Comparison of ENCODE assay signal across 8 mouse cellular contexts in the genomic region with DNA sequence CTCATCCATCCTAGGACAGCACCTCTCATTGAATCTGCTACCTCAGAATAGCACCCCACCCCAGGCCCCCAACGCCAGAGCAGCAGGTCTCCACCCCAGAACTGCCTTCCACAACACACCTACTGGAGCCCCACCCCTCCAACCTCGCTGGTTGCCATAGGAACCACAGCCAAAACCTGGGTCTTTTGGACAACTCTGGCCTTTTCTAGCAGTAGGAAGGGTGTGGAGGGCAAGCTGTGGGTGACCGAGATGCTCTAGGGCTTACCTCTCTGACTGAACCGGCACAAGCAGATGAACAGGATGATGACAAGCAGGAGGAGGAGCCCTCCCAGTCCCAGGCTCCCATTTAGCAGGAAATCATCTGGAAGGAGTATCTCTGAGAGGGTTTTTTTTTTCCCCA. TPM values are rescaled to one million over a fixed set of nuclear protein-coding genes. Genes with fewer than 3 reads are reported as not detected.
DNase-seq lines count a peak whose midpoint lies in the region; ATAC-seq and TF ChIP-seq lines count a peak whose summit lies in the region.

No protein-coding gene starts in this region.

- no peak overlapping the region for H3K9ac ChIP-seq in intestine, postnatal 0 days (ENCODE audit: low read depth, low read length)
- H3K9ac ChIP-seq in stomach, embryonic 15.5 days: no peak overlapping the region

- H3K27me3 ChIP-seq in intestine, postnatal 0 days (replicated peaks; ENCODE audit: control insufficient read depth, insufficient read depth, low read length): no peaks in the 10 kb centered on the region
- no peaks in the 10 kb centered on the region for H3K27me3 ChIP-seq in stomach, embryonic 15.5 days (replicated peaks)

- ATAC-seq in intestine, postnatal 0 days: peak; percentile 20; the same call in 1 of the 2 replicates
- ATAC-seq in stomach, embryonic 15.5 days (ENCODE audit: insufficient read depth, low FRiP score, low read depth): peak; percentile 20; the same call in 1 of the 2 replicates

- H3K4me2 ChIP-seq in intestine, postnatal 0 days (replicated peaks; ENCODE audit: low read depth): peak overlapping the region; percentile 63
- H3K4me2 ChIP-seq in stomach, embryonic 15.5 days: peak overlapping the region; percentile 58

- intact Hi-C loops in left cerebral cortex, adult 2 months (cut with DNase I): no loop called here

- no peak for DNase-seq in left cerebral cortex, adult 2 months (ENCODE audit: extremely low spot score in 1 of 2, low spot score in 2 of 2)
- no peak for DNase-seq in left cerebral cortex, adult 18-20 months (ENCODE audit: low spot score in 2 of 2)
- DNase-seq in mesoderm, embryonic 11.5 days (ENCODE audit: low read depth, low spot score): peak; percentile 50
- DNase-seq in layer of hippocampus, postnatal 36 days: no peak
- no peak for DNase-seq in ovary, postnatal 14 days (ENCODE audit: low spot score)

- peak; percentile 27; the same call in 1 of the 2 replicates for TF ChIP-seq POLR2A in embryonic fibroblast, embryonic 13.5 days (IDR thresholded peaks at IDR 0.05; ENCODE audit: low read depth, low read length)

- WGBS in intestine, postnatal 0 days: 3% methylated on average over 4 of the region's 4 CpGs
- 0% methylated on average over 4 of the region's 4 CpGs for WGBS in stomach, embryonic 15.5 days

- no peak for TF ChIP-seq CTCF in left cerebral cortex, adult 2 months (IDR thresholded peaks at IDR 0.05)
- no peak for TF ChIP-seq CTCF in embryonic fibroblast, embryonic 13.5 days (IDR thresholded peaks at IDR 0.05; ENCODE audit: borderline replicate concordance, insufficient read depth, low read length)
- no peak for TF ChIP-seq CTCF in intestine, postnatal 0 days (IDR thresholded peaks at IDR 0.05; ENCODE audit: low read depth)

- peak overlapping the region; percentile 3; the same call in 1 of the 2 replicates for H3K4me3 ChIP-seq in left cerebral cortex, adult 2 months
- H3K4me3 ChIP-seq in embryonic fibroblast, embryonic 13.5 days (ENCODE audit: insufficient read depth, low read length): no peak overlapping the region
- H3K4me3 ChIP-seq in intestine, postnatal 0 days (ENCODE audit: low read depth, low read length): peak overlapping the region; percentile 49
- peak overlapping the region; percentile 48 for H3K4me3 ChIP-seq in stomach, embryonic 15.5 days (replicated peaks)

- H3K4me1 ChIP-seq in embryonic fibroblast, embryonic 13.5 days (ENCODE audit: control insufficient read depth, insufficient read depth, low read length): no peaks in the 10 kb centered on the region
- H3K4me1 ChIP-seq in intestine, postnatal 0 days (replicated peaks; ENCODE audit: control insufficient read depth, insufficient read depth, low read length): no peaks in the 10 kb centered on the region
- H3K4me1 ChIP-seq in stomach, embryonic 15.5 days: peaks cover 9% of the 10 kb centered on the region

- H3K9me3 ChIP-seq in intestine, postnatal 0 days (ENCODE audit: control insufficient read depth): no peaks in the 10 kb centered on the region
- H3K9me3 ChIP-seq in stomach, embryonic 15.5 days: no peaks in the 10 kb centered on the region

- H3K27ac ChIP-seq in left cerebral cortex, adult 2 months: no peak overlapping the region; the same call in 1 of the 2 replicates
- no peak overlapping the region for H3K27ac ChIP-seq in embryonic fibroblast, embryonic 13.5 days (ENCODE audit: insufficient read depth, low read length)
- H3K27ac ChIP-seq in intestine, postnatal 0 days (ENCODE audit: low read depth, low read length): 0 out of 2 replicates have a peak overlapping the region, but pooled peaks have one; percentile 41
- H3K27ac ChIP-seq in stomach, embryonic 15.5 days: peak overlapping the region; percentile 73

- H3K36me3 ChIP-seq in intestine, postnatal 0 days (ENCODE audit: control insufficient read depth, insufficient read depth): no peaks in the 10 kb centered on the region
- no peaks in the 10 kb centered on the region for H3K36me3 ChIP-seq in stomach, embryonic 15.5 days

RNA-seq across cellular contexts. Expression of gene Lst1, which starts 1.6 kb away (rescaled TPM):
- total RNA-seq in left cerebral cortex, adult 2 months (2021): 1 to 10 TPM; 6.4 to 7.4 TPM
- total RNA-seq in left cerebral cortex, adult 18-20 months (2021): 1 to 10 TPM; 6.0 to 6.9 TPM
- 2.5 and 3.5 TPM in 2 replicates for polyA plus RNA-seq in embryonic fibroblast, embryonic 13.5 days (2011; ENCODE audit: insufficient read length, low read depth, missing spikeins)
- 11.3 and 12.9 TPM in 2 replicates for polyA plus RNA-seq in intestine, postnatal 0 days (2015; fragmentation: Nextera tagmentation; extraction: Ambion mirVana)
- polyA plus RNA-seq in stomach, embryonic 15.5 days (2015; fragmentation: Nextera tagmentation; extraction: Ambion mirVana): 23.7 and 25.1 TPM in 2 replicates
- total RNA-seq in layer of hippocampus, postnatal 36 days (2021): 1 to 10 TPM; 7.1 to 7.7 TPM

RNA-seq across cellular contexts. Expression of gene Ltb, which starts 7.6 kb away (rescaled TPM):
- total RNA-seq in left cerebral cortex, adult 2 months (2021): under 1 TPM; 0.79 to 0.86 TPM
- total RNA-seq in left cerebral cortex, adult 18-20 months (2021): under 1 TPM; 0.79 to 0.80 TPM
- not detected in 2 replicates for polyA plus RNA-seq in embryonic fibroblast, embryonic 13.5 days (2011; ENCODE audit: insufficient read length, low read depth, missing spikeins)
- polyA plus RNA-seq in intestine, postnatal 0 days (2015; fragmentation: Nextera tagmentation; extraction: Ambion mirVana): 1.7 and 2.4 TPM in 2 replicates
- polyA plus RNA-seq in stomach, embryonic 15.5 days (2015; fragmentation: Nextera tagmentation; extraction: Ambion mirVana): 3.7 and 5.5 TPM in 2 replicates
- under 1 TPM in 1 of 2 experiments, not detected in 1; 0.30 TPM for total RNA-seq in layer of hippocampus, postnatal 36 days (2021)

RNA-seq across cellular contexts. Expression of gene Aif1, which starts 10.8 kb away (rescaled TPM):
- total RNA-seq in left cerebral cortex, adult 2 months (2021): 10 to 100 TPM in 1 of 2 experiments, 1 to 10 TPM in 1; 8.0 to 14.4 TPM
- 10 to 100 TPM in 1 of 2 experiments, 1 to 10 TPM in 1; 8.6 to 11.6 TPM for total RNA-seq in left cerebral cortex, adult 18-20 months (2021)
- not detected in 2 replicates for polyA plus RNA-seq in embryonic fibroblast, embryonic 13.5 days (2011; ENCODE audit: insufficient read length, low read depth, missing spikeins)
- 23.1 and 25.4 TPM in 2 replicates for polyA plus RNA-seq in intestine, postnatal 0 days (2015; fragmentation: Nextera tagmentation; extraction: Ambion mirVana)
- 18.7 and 21.9 TPM in 2 replicates for polyA plus RNA-seq in stomach, embryonic 15.5 days (2015; fragmentation: Nextera tagmentation; extraction: Ambion mirVana)
- total RNA-seq in layer of hippocampus, postnatal 36 days (2021): 10 to 100 TPM; 10.1 to 10.9 TPM

RNA-seq across cellular contexts. Expression of gene Tnf, which starts 15.1 kb away (rescaled TPM):
- total RNA-seq in left cerebral cortex, adult 2 months (2021): not detected
- total RNA-seq in left cerebral cortex, adult 18-20 months (2021): not detected
- 0.35 TPM in 1 of 2 replicates, not detected in the other for polyA plus RNA-seq in embryonic fibroblast, embryonic 13.5 days (2011; ENCODE audit: insufficient read length, low read depth, missing spikeins)
- polyA plus RNA-seq in intestine, postnatal 0 days (2015; fragmentation: Nextera tagmentation; extraction: Ambion mirVana): 0.17 and 0.27 TPM in 2 replicates
- polyA plus RNA-seq in stomach, embryonic 15.5 days (2015; fragmentation: Nextera tagmentation; extraction: Ambion mirVana): 0.18 and 0.28 TPM in 2 replicates
- total RNA-seq in layer of hippocampus, postnatal 36 days (2021): not detected

RNA-seq across cellular contexts. Expression of gene Lta, which starts 18.5 kb away (rescaled TPM):
- total RNA-seq in left cerebral cortex, adult 2 months (2021): under 1 TPM; 0.41 to 0.65 TPM
- total RNA-seq in left cerebral cortex, adult 18-20 months (2021): under 1 TPM; 0.23 to 0.60 TPM
- polyA plus RNA-seq in embryonic fibroblast, embryonic 13.5 days (2011; ENCODE audit: insufficient read length, low read depth, missing spikeins): not detected in 2 replicates
- 0.10 and 0.42 TPM in 2 replicates for polyA plus RNA-seq in intestine, postnatal 0 days (2015; fragmentation: Nextera tagmentation; extraction: Ambion mirVana)
- 0.77 and 0.83 TPM in 2 replicates for polyA plus RNA-seq in stomach, embryonic 15.5 days (2015; fragmentation: Nextera tagmentation; extraction: Ambion mirVana)
- total RNA-seq in layer of hippocampus, postnatal 36 days (2021): under 1 TPM; 0.28 to 0.42 TPM

Comparison
In these comparisons a context has a peak if more than half of its experiments do, and no peak if none do; other contexts are left out.
1. H3K27ac ChIP-seq: peak in intestine, postnatal 0 days (single experiment) and stomach, embryonic 15.5 days (single experiment); none in left cerebral cortex, adult 2 months (single experiment) and embryonic fibroblast, embryonic 13.5 days (single experiment).